Mouse (Mus musculus) small intestine, adult 2 months (tissue): ENCODE results near the gene Sema5a.

ENCODE experiments used
- CTCF ChIP-seq: fragments of 200-500 bp; IDR thresholded peaks from 2 replicates; pipeline ENCODE4 v1.5.1; 2012; ENCODE audit warnings: low read depth, mild to moderate bottlenecking, control low read depth, inconsistent platforms, low read length, moderate library complexity, mixed read lengths; ENCODE audit not compliant: insufficient replicate concordance, insufficient read length; ENCODE audit errors: extremely low read depth
- POLR2A ChIP-seq: fragments of 200-500 bp; IDR thresholded peaks from 2 replicates; pipeline ENCODE4 v1.6.1; 2012; ENCODE audit warnings: low read depth, mild to moderate bottlenecking, control low read depth, inconsistent platforms, low read length, moderate library complexity

DNA sequence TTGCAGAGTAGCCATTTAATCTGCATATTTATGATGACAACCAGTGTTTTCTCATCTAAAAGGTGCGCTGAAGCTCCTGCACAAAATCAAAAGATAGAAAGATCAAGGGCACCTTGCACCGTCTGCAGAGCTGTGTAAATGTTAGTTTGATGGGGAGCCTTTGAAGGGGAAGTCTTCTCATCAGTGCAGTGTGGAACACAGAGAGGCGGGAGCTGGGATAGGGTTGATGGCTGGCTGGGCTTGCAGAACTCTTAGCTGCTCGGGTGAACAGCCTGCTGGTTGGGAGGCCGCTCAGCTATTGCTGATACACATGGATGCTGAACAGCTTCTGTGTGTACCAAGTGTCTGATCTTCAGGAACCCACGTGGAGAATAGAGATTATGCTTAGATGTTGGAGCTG lies 53.9 kb downstream of the Sema5a start:
- no peak for TF ChIP-seq CTCF
- TF ChIP-seq POLR2A = no peak
